Mouse (Mus musculus): ENCODE data around the gene Sparc.

Sparc gene

DNA sequence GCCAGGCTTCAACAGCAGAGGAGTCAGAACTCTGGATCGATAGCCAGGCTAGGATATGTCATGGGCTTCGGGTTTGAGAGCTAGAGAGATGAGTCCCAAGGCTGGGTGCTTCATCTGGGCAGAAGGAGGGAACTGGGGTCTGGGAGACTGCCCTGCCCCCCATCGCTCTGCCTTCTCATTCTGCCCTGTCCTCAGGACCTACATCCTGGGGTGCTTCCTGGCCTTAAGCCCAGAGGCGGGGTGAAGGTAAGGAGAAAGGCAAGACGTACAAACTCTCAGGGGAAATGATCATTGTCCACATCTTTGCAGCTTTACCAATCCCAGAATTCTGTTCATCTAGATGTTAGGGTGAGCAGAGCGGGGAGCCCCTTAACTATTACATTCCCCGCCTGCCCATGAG is 10.9 kb downstream of the Sparc start:
- in situ Hi-C loops (cut with MboI; ENCODE audit: unreplicated experiment in 2 of 2) = no loop called here

DNA sequence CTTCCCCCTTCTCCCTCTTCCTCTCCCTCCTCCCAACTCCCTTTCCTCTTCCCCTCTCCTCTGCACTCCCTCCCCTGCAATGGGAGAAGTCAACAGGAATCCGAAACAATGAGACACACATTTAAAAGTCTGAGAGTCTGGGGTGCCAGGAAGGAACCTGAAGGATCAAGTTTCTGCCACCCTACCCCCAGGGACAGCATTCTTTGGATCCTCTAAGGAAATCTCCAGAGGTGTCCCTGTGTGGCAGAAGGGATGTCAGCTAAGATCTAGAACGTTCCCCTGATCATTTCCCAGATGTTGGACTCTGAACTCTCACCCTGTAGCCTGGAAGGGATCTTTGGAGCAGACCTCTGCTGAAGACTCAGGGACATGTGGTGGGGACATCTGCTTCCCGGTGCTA is 12.5 kb downstream of the Sparc start:
- in situ Hi-C loops (cut with MboI; ENCODE audit: unreplicated experiment in 2 of 2) = no loop called here

- in situ Hi-C loops (cut with MboI; ENCODE audit: unreplicated experiment in 2 of 2) = no loop called here
These were observed 13.0 kb downstream of the Sparc start for GRCm38 (mm10) chr11:55410005-55410404.

DNA sequence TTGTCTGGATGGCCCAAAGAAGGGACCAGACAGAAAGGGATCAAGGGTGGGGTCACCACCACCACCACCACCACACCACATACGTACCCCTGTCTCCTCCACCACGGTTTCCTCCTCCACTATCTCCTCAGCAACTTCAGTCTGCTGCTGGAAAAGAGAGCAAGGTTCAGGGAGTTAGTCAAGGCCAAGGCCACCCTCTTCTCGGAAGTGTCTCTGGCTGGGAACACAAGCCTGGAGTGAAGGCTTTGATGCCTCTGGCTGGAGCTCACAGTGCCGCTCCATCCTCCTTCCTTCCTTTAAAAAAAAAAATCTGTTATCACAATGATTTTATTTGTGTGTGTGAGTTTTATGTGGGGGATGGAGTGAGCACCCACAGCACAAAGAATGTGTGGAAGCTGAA is 15.8 kb downstream of the Sparc start:
- in situ Hi-C loops (cut with MboI; ENCODE audit: unreplicated experiment in 2 of 2) = no loop called here

GRCm38 (mm10) chr11:55405601-55406469 is 17.1 kb downstream of the Sparc start:
- in situ Hi-C loops (cut with MboI; ENCODE audit: unreplicated experiment in 2 of 2) = no loop called here

DNA sequence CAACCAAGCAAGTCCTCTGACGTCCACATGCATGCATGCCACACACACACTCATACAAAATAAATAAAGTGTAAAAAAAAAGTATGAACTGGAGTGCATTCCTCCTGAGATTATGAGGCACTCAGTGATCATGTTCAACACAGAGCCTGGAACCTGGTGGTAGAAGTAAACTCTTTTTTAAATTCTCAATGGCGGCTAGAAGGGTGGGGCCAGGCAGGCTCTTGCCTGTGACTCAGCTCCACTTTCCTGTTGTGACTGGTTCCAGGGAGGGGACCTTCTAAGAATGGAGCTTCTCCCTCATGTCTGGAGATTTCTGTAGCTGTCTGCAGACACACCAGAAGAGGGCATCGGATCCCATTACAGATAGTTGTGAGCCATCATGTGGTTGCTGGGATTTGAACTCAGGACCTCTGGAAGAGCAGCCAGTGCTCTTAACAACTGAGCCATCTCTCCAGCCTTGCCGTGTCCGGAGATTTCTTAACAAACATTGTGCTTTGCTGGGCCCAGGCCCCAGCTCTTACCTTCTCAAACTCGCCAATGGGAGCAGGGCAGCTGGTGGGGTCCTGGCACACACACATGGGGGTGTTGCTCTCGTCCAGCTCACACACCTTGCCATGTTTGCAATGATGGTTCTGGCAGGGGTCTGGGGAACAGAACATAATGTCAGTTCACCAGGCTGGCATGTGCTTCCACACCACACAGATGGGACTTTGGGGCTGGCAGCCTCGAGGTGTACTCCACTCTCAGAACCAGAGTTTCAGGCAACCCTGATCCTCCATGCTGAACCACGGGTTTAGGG is 18.1 kb downstream of the Sparc start:
- in situ Hi-C loops (cut with MboI; ENCODE audit: unreplicated experiment in 2 of 2) = no loop called here

DNA sequence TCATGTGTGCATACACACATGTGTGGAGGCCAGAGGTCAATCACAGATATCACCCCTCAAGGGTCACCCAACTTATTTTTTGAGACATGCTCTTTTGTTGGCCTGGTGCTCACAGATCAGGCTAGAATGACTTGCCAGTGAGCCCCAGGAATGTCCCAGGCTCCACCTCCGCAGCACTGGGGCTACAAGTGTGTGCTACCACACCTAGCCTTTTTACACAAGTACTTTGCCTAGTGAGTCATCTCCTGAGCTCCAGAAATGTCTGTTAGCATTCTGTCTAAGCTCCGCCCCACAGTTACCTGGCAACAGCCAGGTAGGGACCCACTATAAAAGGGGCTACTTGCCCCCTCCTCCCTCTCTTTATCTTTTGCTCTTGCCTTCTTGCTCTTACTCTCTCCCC is 22.1 kb downstream of the Sparc start:
- in situ Hi-C loops (cut with MboI; ENCODE audit: unreplicated experiment in 2 of 2) = no loop called here

DNA sequence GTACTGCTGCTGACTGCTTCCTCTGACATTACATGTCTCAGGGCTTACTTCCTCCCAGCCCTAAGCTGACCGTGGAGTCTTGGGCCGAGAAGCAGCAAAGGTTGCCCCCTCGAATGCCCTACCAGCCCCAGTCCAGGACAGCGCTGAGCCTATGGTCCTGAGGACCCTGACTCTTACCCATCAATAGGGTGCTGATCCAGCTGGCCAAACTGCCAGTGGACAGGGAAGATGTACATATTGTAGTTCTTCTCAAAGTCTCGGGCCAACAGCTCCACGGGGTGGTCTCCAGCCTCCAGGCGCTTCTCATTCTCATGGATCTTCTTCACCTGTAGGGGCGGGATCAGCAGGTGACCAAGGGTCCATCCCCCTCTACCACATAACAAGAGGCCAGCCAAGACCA is 24.6 kb downstream of the Sparc start:
- in situ Hi-C loops (cut with MboI; ENCODE audit: unreplicated experiment in 2 of 2) = loop anchor here (25.0 kb wide), 2 partner anchors 589 to 714 kb away; no protein-coding TSS in a partner anchor

DNA sequence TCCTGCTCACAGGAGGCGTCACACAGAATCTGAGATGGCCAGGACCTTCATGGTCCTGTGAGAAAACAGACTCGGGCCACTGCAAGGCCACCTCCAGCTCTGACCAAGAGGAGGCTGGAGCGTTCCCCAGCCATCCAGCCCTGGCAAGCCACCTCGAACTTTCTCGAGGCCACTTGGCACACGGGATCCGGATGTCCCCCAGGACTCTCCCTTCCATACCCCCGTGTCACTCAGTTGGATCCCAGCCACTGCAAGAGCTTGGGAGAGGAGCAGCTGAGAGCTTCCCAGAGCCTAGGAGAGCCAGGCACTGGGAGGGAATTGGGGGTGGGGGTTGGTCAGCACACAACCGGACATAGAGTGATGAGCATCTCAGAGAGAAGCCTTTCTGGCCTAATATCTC is 25.5 kb downstream of the Sparc start:
- in situ Hi-C loops (cut with MboI; ENCODE audit: unreplicated experiment in 2 of 2) = loop anchor here (25.0 kb wide), 2 partner anchors 590 to 715 kb away; no protein-coding TSS in a partner anchor

- in situ Hi-C loops (cut with MboI; ENCODE audit: unreplicated experiment in 2 of 2) = loop anchor here (25.0 kb wide), 2 partner anchors 590 to 715 kb away; no protein-coding TSS in a partner anchor
These were observed 25.9 kb downstream of the Sparc start for GRCm38 (mm10) chr11:55397036-55397435.

GRCm38 (mm10) chr11:55395073-55395642 is 27.8 kb downstream of the Sparc start:
- in situ Hi-C loops (cut with MboI; ENCODE audit: unreplicated experiment in 2 of 2) = loop anchor here (25.0 kb wide), 2 partner anchors 592 to 717 kb away; no protein-coding TSS in a partner anchor

DNA sequence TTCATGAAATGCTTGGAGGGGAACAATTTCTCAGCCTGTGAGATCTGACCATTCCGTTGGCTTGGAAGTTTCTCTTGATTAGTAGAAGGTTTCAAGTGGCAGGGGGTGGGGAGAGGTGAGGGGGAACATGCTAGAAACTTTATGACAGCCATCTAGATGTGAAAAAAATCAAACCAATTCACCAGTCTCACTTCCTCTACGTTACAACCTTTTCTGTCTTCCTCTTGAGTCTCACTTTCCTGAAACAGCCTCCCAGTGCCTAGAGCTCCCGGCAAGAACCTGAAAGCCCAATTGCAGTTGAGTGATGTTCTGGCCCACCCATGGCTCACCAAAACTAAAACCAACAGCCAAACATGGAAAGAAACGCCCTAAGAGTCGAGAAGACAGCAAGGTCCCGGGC is 28.4 kb downstream of the Sparc start:
- in situ Hi-C loops (cut with MboI; ENCODE audit: unreplicated experiment in 2 of 2) = loop anchor here (25.0 kb wide), 2 partner anchors 593 to 718 kb away; no protein-coding TSS in a partner anchor

GRCm38 (mm10) chr11:55392474-55392873 is 30.5 kb downstream of the Sparc start:
- in situ Hi-C loops (cut with MboI; ENCODE audit: unreplicated experiment in 2 of 2) = loop anchor here (25.0 kb wide), 2 partner anchors 595 to 720 kb away; no protein-coding TSS in a partner anchor

- in situ Hi-C loops (cut with MboI; ENCODE audit: unreplicated experiment in 2 of 2) = loop anchor here (5.0 to 25.0 kb wide), 6 partner anchors 58 to 723 kb away; no protein-coding TSS in a partner anchor
These were observed 33.2 kb downstream of the Sparc start for GRCm38 (mm10) chr11:55389778-55390177.

DNA sequence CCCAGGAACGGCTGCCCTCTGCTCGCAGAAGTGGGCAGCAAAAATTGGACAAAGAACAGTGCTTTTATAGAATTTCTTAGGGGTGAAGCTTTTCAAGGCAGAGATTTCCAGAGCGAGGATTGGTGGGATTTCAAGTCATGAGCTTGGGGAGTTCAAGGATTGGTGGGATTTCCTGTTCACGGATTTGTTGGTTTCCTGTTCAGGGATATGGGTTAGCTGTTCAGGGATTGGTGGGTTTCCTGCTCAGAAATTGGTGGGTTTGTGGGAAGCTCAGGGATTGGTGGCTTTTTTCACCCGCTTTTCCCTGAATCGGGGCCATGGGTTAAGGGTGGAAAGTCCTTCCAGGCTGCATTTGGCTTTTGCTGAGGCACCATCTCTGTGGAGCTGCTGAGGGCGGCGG is 35.4 kb downstream of the Sparc start:
- in situ Hi-C loops (cut with MboI; ENCODE audit: unreplicated experiment in 2 of 2) = loop anchor here (5.0 to 25.0 kb wide), 6 partner anchors 60 to 725 kb away; no protein-coding TSS in a partner anchor

GRCm38 (mm10) chr11:55386424-55387063 is 36.4 kb downstream of the Sparc start:
- in situ Hi-C loops (cut with MboI; ENCODE audit: unreplicated experiment in 2 of 2) = loop anchor here (5.0 to 25.0 kb wide), 6 partner anchors 61 to 726 kb away; no protein-coding TSS in a partner anchor

DNA sequence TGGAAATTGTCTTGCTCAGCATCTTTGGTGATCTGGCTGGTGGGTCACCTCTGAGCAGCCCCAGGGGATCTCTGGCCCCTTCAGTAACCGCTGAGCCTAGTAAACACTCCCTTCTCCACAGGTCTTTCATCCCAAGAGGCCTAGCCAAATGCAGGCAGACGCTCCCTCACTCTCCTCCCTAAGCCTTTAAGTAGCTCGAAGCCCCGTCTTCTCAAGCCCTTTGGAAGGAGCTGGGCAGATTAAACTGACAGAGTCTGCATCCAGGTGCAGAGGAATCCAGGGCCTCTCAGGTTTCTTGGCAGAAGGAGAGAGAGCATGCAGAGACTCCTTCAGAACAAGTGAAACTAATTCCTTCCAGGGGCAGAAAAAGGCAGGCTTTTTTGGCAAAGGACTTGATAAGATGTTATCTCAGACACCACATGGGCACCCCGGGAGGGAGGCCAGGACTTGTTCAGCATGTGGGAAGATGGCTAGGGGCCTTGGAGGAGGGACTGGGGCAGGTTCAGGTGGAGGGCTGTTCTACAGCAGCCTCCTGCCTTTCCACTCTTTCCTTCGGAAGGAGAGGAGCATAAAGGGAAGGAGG is 39.4 kb downstream of the Sparc start:
- in situ Hi-C loops (cut with MboI; ENCODE audit: unreplicated experiment in 2 of 2) = loop anchor here (5.0 to 25.0 kb wide), 6 partner anchors 181 to 729 kb away; partner anchors contain the start of gene Slc36a1 (in 1 of the 2)

- in situ Hi-C loops (cut with MboI; ENCODE audit: unreplicated experiment in 2 of 2) = loop anchor here (5.0 to 25.0 kb wide), 6 partner anchors 179 to 731 kb away; partner anchors contain the start of gene Slc36a1 (in 1 of the 2)
These were observed 42.1 kb downstream of the Sparc start for GRCm38 (mm10) chr11:55380908-55381307.

DNA sequence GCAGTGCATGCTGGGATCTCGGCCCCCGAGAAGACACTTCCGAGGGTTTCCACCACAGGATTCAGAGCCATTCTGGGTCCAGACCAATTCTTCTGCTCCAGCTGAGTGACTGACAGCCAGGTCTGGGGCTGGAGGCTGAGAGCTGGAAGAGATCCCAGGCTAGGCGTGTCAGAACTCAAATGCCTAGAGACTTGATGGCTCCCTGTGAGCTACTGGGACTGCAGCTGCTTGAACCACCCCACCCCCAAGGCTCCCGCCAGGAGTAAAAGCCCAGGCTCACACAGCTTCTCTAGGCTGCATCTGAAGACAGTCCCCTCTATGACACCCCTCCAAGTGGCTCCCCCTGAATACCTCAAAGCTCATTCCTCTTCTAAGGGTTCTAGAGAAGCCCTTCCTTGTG is 44.6 kb downstream of the Sparc start:
- in situ Hi-C loops (cut with MboI; ENCODE audit: unreplicated experiment in 2 of 2) = loop anchor here (25.0 kb wide), 2 partner anchors 609 to 734 kb away; no protein-coding TSS in a partner anchor
